26 mouse cellular contexts compared by ENCODE assay signal in the genomic region with DNA sequence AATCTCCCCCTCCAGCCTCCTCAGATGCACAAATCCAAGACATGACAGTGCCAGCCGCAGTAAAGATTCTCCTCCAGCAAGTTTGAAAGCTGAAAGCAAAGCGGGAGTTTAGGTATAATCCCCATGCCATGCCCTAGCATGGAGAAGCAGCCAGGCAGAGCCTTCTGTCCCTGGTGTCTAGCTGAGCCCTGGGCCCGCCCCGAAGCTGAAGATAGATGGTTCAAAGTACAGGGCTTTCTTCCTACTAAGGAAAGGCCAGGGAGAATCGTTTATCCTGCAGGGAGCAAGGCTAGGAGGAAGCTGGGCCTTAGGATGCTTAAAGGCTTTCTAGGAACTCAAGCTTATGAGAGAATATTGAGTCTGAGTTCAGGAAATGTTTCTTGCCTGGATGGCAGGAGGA. TPM values are rescaled to one million over a fixed set of nuclear protein-coding genes. Genes with fewer than 3 reads are reported as not detected.
DNase-seq lines count a peak whose midpoint lies in the region; ATAC-seq and TF ChIP-seq lines count a peak whose summit lies in the region.
"Had no signal": no experiment of that assay in that cellular context is flagged by ENCODE, and none has a peak within 500 bp of the region (broad histone marks: within the 10 kb centered on the region; RNA-seq: fewer than 3 reads in every experiment).

No protein-coding gene starts in this region.

- H3K27ac ChIP-seq in layer of hippocampus, adult 2 months, result peak overlapping the region; percentile 8; the same call in 1 of the 2 replicates
- no peak overlapping the region for H3K27ac ChIP-seq in stomach, postnatal 0 days (replicated peaks)
- H3K27ac ChIP-seq: embryonic facial prominence, embryonic 10.5 days; embryonic facial prominence, embryonic 13.5 days; forebrain, embryonic 12.5 days; forebrain, embryonic 15.5 days; heart, adult 2 months; hindbrain, embryonic 12.5 days had no signal

- H3K4me1 ChIP-seq in stomach, postnatal 0 days (replicated peaks; ENCODE audit: control insufficient read depth, insufficient read depth), result no peaks in the 10 kb centered on the region
- H3K4me1 ChIP-seq: embryonic facial prominence, embryonic 10.5 days; embryonic facial prominence, embryonic 13.5 days; forebrain, embryonic 12.5 days; forebrain, embryonic 15.5 days; hindbrain, embryonic 12.5 days had no signal

- TF ChIP-seq EP300 in stomach, postnatal 0 days (optimal IDR thresholded peaks at IDR 0.05), result no peak

- no peak overlapping the region for H3K9ac ChIP-seq in stomach, postnatal 0 days (ENCODE audit: low read length)
- H3K9ac ChIP-seq: embryonic facial prominence, embryonic 13.5 days; forebrain, embryonic 12.5 days; forebrain, embryonic 15.5 days; hindbrain, embryonic 12.5 days had no signal

- no peaks in the 10 kb centered on the region for H3K36me3 ChIP-seq in stomach, postnatal 0 days (ENCODE audit: control insufficient read depth, insufficient read depth, low read length)
- H3K36me3 ChIP-seq: embryonic facial prominence, embryonic 10.5 days; embryonic facial prominence, embryonic 13.5 days; forebrain, embryonic 12.5 days; forebrain, embryonic 15.5 days; hindbrain, embryonic 12.5 days had no signal

- no peak overlapping the region for H3K4me3 ChIP-seq in layer of hippocampus, adult 2 months
- H3K4me3 ChIP-seq in stomach, postnatal 0 days (ENCODE audit: low read depth, low read length), result no peak overlapping the region
- H3K4me3 ChIP-seq: embryonic facial prominence, embryonic 10.5 days; embryonic facial prominence, embryonic 13.5 days; erythroblast, embryonic 14.5 days; forebrain, embryonic 12.5 days; forebrain, embryonic 15.5 days; heart, adult 2 months; hindbrain, embryonic 12.5 days had no signal

- ATAC-seq in stomach, postnatal 0 days (ENCODE audit: low FRiP score, low TSS enrichment), result no peak
- ATAC-seq: activated CD4-positive, CD25-positive, alpha-beta regulatory T cell, adult 4 months; forebrain, embryonic 15.5 days had no signal

- H3K9me3 ChIP-seq in stomach, postnatal 0 days (ENCODE audit: control insufficient read depth, low read length), result no peaks in the 10 kb centered on the region
- H3K9me3 ChIP-seq: embryonic facial prominence, embryonic 10.5 days; embryonic facial prominence, embryonic 13.5 days; forebrain, embryonic 12.5 days; forebrain, embryonic 15.5 days; hindbrain, embryonic 12.5 days had no signal

- no peak for TF ChIP-seq CTCF in layer of hippocampus, adult 2 months (conservative IDR thresholded peaks at IDR 0.05)
- TF ChIP-seq CTCF in stomach, postnatal 0 days (IDR thresholded peaks at IDR 0.05; ENCODE audit: low read depth), result no peak

- H3K27me3 ChIP-seq in stomach, postnatal 0 days (ENCODE audit: control insufficient read depth, insufficient read depth, low read length), result no peaks in the 10 kb centered on the region
- H3K27me3 ChIP-seq: embryonic facial prominence, embryonic 13.5 days; forebrain, embryonic 12.5 days; forebrain, embryonic 15.5 days; hindbrain, embryonic 12.5 days had no signal

- DNase-seq in heart, adult 11 months, result peak; percentile 48
- DNase-seq in heart, adult 8-10 months (ENCODE audit: low spot score), result no peak
- peak; percentile 66 for DNase-seq in kidney, adult 9 months
- no peak for DNase-seq in kidney, adult 11 months
- DNase-seq in layer of hippocampus, adult 2 months (ENCODE audit: low spot score in 2 of 2), result no peak
- no peak for DNase-seq in layer of hippocampus, adult 18-20 months (ENCODE audit: low spot score in 2 of 2)
- peak; percentile 10 for DNase-seq in stomach, postnatal 0 days (ENCODE audit: low spot score)
- DNase-seq in neural tube, embryonic 10.5 days (ENCODE audit: extremely low spot score, low spot score), result no peak
- DNase-seq: adrenal gland, adult 8-10 months; adrenal gland, postnatal 25 days; cerebellum, adult 11-12 months; cerebellum, adult 8-10 months; cerebellum, postnatal 10 days; cerebellum, postnatal 36 days; embryo, embryonic 11 days; gastrocnemius, postnatal 25 days; heart, adult 2 months had no signal

- WGBS in stomach, postnatal 0 days, result 64% methylated on average over 5 of the region's 5 CpGs

- H3K4me2 ChIP-seq in stomach, postnatal 0 days (replicated peaks; ENCODE audit: low read depth), result no peak overlapping the region
- H3K4me2 ChIP-seq: embryonic facial prominence, embryonic 13.5 days; forebrain, embryonic 12.5 days; forebrain, embryonic 15.5 days; heart, embryonic 11.5 days; hindbrain, embryonic 12.5 days had no signal

RNA-seq across cellular contexts. Expression of gene Grin2a, which starts 50.5 kb away (rescaled TPM):
- total RNA-seq in heart, adult 8-10 months (2022), result under 1 TPM; 0.19 to 0.66 (median 0.38) TPM
- 100 to 1,000 TPM; 384 to 411 TPM for total RNA-seq in layer of hippocampus, adult 2 months (2021)
- 100 to 1,000 TPM; 327 to 355 TPM for total RNA-seq in layer of hippocampus, adult 18-20 months (2021)
- 0.02 TPM in 1 of 2 replicates, not detected in the other for polyA plus RNA-seq in stomach, postnatal 0 days (2015; fragmentation: Nextera tagmentation; extraction: Ambion mirVana)
- total RNA-seq: hematopoietic stem cell, adult 5-6 weeks had no signal
- polyA plus RNA-seq: activated CD4-positive, CD25-positive, alpha-beta regulatory T cell, adult 4 months had no signal

Comparison
In these comparisons a context has a peak if more than half of its experiments do, and no peak if none do; other contexts are left out.
1. DNase-seq: peak in heart, adult 11 months (single experiment), kidney, adult 9 months (single experiment) and stomach, postnatal 0 days (single experiment); none in heart, adult 8-10 months (single experiment), kidney, adult 11 months (single experiment), layer of hippocampus, adult 2 months (0 of 2), layer of hippocampus, adult 18-20 months (0 of 2) and neural tube, embryonic 10.5 days (single experiment).
2. RNA of gene Grin2a, which starts 50.5 kb away (total RNA-seq): 384 to 411 TPM in layer of hippocampus, adult 2 months and 327 to 355 TPM in layer of hippocampus, adult 18-20 months; 0.19 to 0.66 TPM in heart, adult 8-10 months; every median in the first group is over 100 times any median in the second.